Mouse (Mus musculus) retina, postnatal 1 day (tissue): ENCODE measurements around the gene Lgr5.

Experiments used
- DNase-seq: peaks from one replicate; pipeline ENCODE4 v3.0.0-alpha.2; 2012

The Lgr5 gene

GRCm38 (mm10) chr10:115587301-115587969 lies at the start of gene Lgr5:
Gene Lgr5 (minus strand): TSS chr10:115587780.
- peak; percentile 84 for DNase-seq

- no peak for DNase-seq
These were observed 39.1 kb upstream of the Lgr5 start for GRCm38 (mm10) chr10:115626678-115627077.

GRCm38 (mm10) chr10:115624957-115625356 lies 37.4 kb upstream of the Lgr5 start:
- no peak for DNase-seq

- peak; percentile 28 for DNase-seq
These were observed 36.5 kb upstream of the Lgr5 start for GRCm38 (mm10) chr10:115623956-115624671.

GRCm38 (mm10) chr10:115623481-115623880 lies 35.9 kb upstream of the Lgr5 start:
- DNase-seq, result no peak

- DNase-seq, result peak; percentile 56
These were observed 30.8 kb upstream of the Lgr5 start for GRCm38 (mm10) chr10:115618288-115618856.

- peak; percentile 79 for DNase-seq
These were observed 30.1 kb upstream of the Lgr5 start for GRCm38 (mm10) chr10:115617456-115618287.

GRCm38 (mm10) chr10:115595748-115596147 lies 8.2 kb upstream of the Lgr5 start:
- DNase-seq, result no peak

GRCm38 (mm10) chr10:115593651-115594050 lies 6.1 kb upstream of the Lgr5 start:
- DNase-seq, result no peak

- DNase-seq, result peak; percentile 32
These were observed 5.6 kb upstream of the Lgr5 start for GRCm38 (mm10) chr10:115593221-115593620.

- DNase-seq, result no peak
These were observed 399 bp upstream of the Lgr5 start for GRCm38 (mm10) chr10:115587979-115588378.

- peak; percentile 67 for DNase-seq
These were observed 1.0 kb downstream of the Lgr5 start for GRCm38 (mm10) chr10:115586246-115587231.

- peak; percentile 35 for DNase-seq
These were observed 1.9 kb downstream of the Lgr5 start for GRCm38 (mm10) chr10:115585491-115586245.

- DNase-seq, result peak; percentile 43
These were observed 2.9 kb downstream of the Lgr5 start for GRCm38 (mm10) chr10:115584656-115585055.

GRCm38 (mm10) chr10:115583071-115583470 lies 4.5 kb downstream of the Lgr5 start:
- DNase-seq, result no peak

- DNase-seq, result no peak
These were observed 5.6 kb downstream of the Lgr5 start for GRCm38 (mm10) chr10:115581971-115582370.

- DNase-seq, result peak; percentile 76
These were observed 8.1 kb downstream of the Lgr5 start for GRCm38 (mm10) chr10:115579494-115579893.

GRCm38 (mm10) chr10:115579076-115579475 lies 8.5 kb downstream of the Lgr5 start:
- no peak for DNase-seq

GRCm38 (mm10) chr10:115571734-115572440 lies 15.7 kb downstream of the Lgr5 start:
- DNase-seq, result peak; percentile 67

- DNase-seq, result peak; percentile 95
These were observed 16.3 kb downstream of the Lgr5 start for GRCm38 (mm10) chr10:115571317-115571716.
